Comparison of ENCODE assay signal across 8 mouse cellular contexts in genomic region chr8:94908847-94909246, GRCm38 (mm10). TPM values are rescaled to one million over a fixed set of nuclear protein-coding genes. Genes with fewer than 3 reads are reported as not detected.
A peak's percentile ranks its signal among the peaks of the same experiment; 100 is the strongest.
DNase-seq lines count a peak whose midpoint lies in the region; ATAC-seq lines count a peak whose summit lies in the region.

No protein-coding gene starts in this region.

- no peak for ATAC-seq in hindbrain, embryonic 12.5 days (ENCODE audit: low FRiP score)
- ATAC-seq in embryonic facial prominence, embryonic 15.5 days (ENCODE audit: insufficient number of reproducible peaks, low FRiP score, low TSS enrichment, low read depth) = no peak
- ATAC-seq in megakaryocyte progenitor cell, adult 5-6 weeks (replicated peaks; ENCODE audit: poor library complexity) = peak; percentile 86
- no peak for ATAC-seq in stomach, embryonic 16.5 days (ENCODE audit: insufficient read depth, low FRiP score)

- no peak overlapping the region for H3K4me3 ChIP-seq in hindbrain, embryonic 10.5 days
- no peak overlapping the region for H3K4me3 ChIP-seq in hindbrain, embryonic 12.5 days
- H3K4me3 ChIP-seq in embryonic facial prominence, embryonic 15.5 days (replicated peaks) = no peak overlapping the region
- H3K4me3 ChIP-seq in stomach, embryonic 16.5 days (replicated peaks; ENCODE audit: low read length) = no peak overlapping the region

- peaks cover 28% of the 10 kb centered on the region for H3K27me3 ChIP-seq in hindbrain, embryonic 10.5 days (ENCODE audit: insufficient read depth, poor library complexity, severe bottlenecking)
- peaks cover 28% of the 10 kb centered on the region for H3K27me3 ChIP-seq in hindbrain, embryonic 12.5 days
- no peaks in the 10 kb centered on the region for H3K27me3 ChIP-seq in embryonic facial prominence, embryonic 15.5 days
- H3K27me3 ChIP-seq in stomach, embryonic 16.5 days (ENCODE audit: control insufficient read depth, insufficient read depth, low read length) = no peaks in the 10 kb centered on the region

- H3K9me3 ChIP-seq in hindbrain, embryonic 10.5 days = no peaks in the 10 kb centered on the region
- no peaks in the 10 kb centered on the region for H3K9me3 ChIP-seq in hindbrain, embryonic 12.5 days (replicated peaks)
- H3K9me3 ChIP-seq in embryonic facial prominence, embryonic 15.5 days (replicated peaks) = no peaks in the 10 kb centered on the region
- no peaks in the 10 kb centered on the region for H3K9me3 ChIP-seq in stomach, embryonic 16.5 days (replicated peaks; ENCODE audit: control insufficient read depth, low read length)

- H3K9ac ChIP-seq in hindbrain, embryonic 12.5 days = no peak overlapping the region
- H3K9ac ChIP-seq in embryonic facial prominence, embryonic 15.5 days = no peak overlapping the region
- 0 out of 2 replicates have a peak overlapping the region, but pooled peaks have one; percentile 2 for H3K9ac ChIP-seq in stomach, embryonic 16.5 days (ENCODE audit: low read length)

- peak; percentile 84 for DNase-seq in hindbrain, embryonic 10.5 days (ENCODE audit: low spot score)
- DNase-seq in adrenal gland, postnatal 4 days (ENCODE audit: low spot score in 2 of 2) = peak; percentile 69 to 79
- peak; percentile 91 for DNase-seq in heart, postnatal 4 days
- DNase-seq in left cerebral cortex, adult 9 months (ENCODE audit: low spot score in 2 of 2) = peak; percentile 20 to 76

- no peak overlapping the region for H3K27ac ChIP-seq in hindbrain, embryonic 10.5 days
- no peak overlapping the region for H3K27ac ChIP-seq in hindbrain, embryonic 12.5 days
- 0 out of 2 replicates have a peak overlapping the region, but pooled peaks have one; percentile 11 for H3K27ac ChIP-seq in embryonic facial prominence, embryonic 15.5 days (replicated peaks)
- no peak overlapping the region for H3K27ac ChIP-seq in stomach, embryonic 16.5 days (ENCODE audit: low read length)

- 11% methylated on average over 4 of the region's 4 CpGs for WGBS in hindbrain, embryonic 10.5 days
- 7% methylated on average over 4 of the region's 4 CpGs for WGBS in hindbrain, embryonic 12.5 days
- 8% methylated on average over 4 of the region's 4 CpGs for WGBS in embryonic facial prominence, embryonic 15.5 days
- 16% methylated on average over 4 of the region's 4 CpGs for WGBS in stomach, embryonic 16.5 days

- no peak overlapping the region for H3K4me2 ChIP-seq in hindbrain, embryonic 12.5 days (replicated peaks)
- no peak overlapping the region for H3K4me2 ChIP-seq in embryonic facial prominence, embryonic 15.5 days (replicated peaks)
- H3K4me2 ChIP-seq in stomach, embryonic 16.5 days (ENCODE audit: low read depth, low read length) = no peak overlapping the region

- peaks cover 46% of the 10 kb centered on the region for H3K36me3 ChIP-seq in hindbrain, embryonic 10.5 days
- H3K36me3 ChIP-seq in hindbrain, embryonic 12.5 days = 0 out of 2 replicates have a peak, but pooled peaks cover 7% of the 10 kb centered on the region
- peaks cover 77% of the 10 kb centered on the region for H3K36me3 ChIP-seq in embryonic facial prominence, embryonic 15.5 days
- 0 out of 2 replicates have a peak, but pooled peaks cover 6% of the 10 kb centered on the region for H3K36me3 ChIP-seq in stomach, embryonic 16.5 days (ENCODE audit: control insufficient read depth, insufficient read depth, low read length)

- H3K4me1 ChIP-seq in hindbrain, embryonic 10.5 days (replicated peaks) = peaks cover 25% of the 10 kb centered on the region
- H3K4me1 ChIP-seq in hindbrain, embryonic 12.5 days = peaks cover 13% of the 10 kb centered on the region
- peaks cover 29% of the 10 kb centered on the region for H3K4me1 ChIP-seq in embryonic facial prominence, embryonic 15.5 days
- peaks cover 17% of the 10 kb centered on the region for H3K4me1 ChIP-seq in stomach, embryonic 16.5 days (ENCODE audit: control insufficient read depth, insufficient read depth, low read length)

RNA-seq across cellular contexts. Expression of gene Ccdc102a, which starts 9.1 kb away (rescaled TPM):
- 15.7 and 17.5 TPM in 2 replicates for polyA plus RNA-seq in hindbrain, embryonic 10.5 days (2016; fragmentation: Nextera tagmentation; extraction: Ambion mirVana)
- polyA plus RNA-seq in hindbrain, embryonic 12.5 days (2016; fragmentation: Nextera tagmentation; extraction: Ambion mirVana) = 30.8 and 30.9 TPM in 2 replicates
- 10 to 100 TPM; 13.3 to 14.0 TPM for total RNA-seq in adrenal gland, postnatal 4 days (2021)
- 42.3 and 44.6 TPM in 2 replicates for polyA plus RNA-seq in embryonic facial prominence, embryonic 15.5 days (2015; fragmentation: Nextera tagmentation; extraction: Ambion mirVana)
- 10 to 100 TPM; 18.1 to 19.4 TPM for total RNA-seq in heart, postnatal 4 days (2021)
- total RNA-seq in megakaryocyte progenitor cell, adult 5-6 weeks (2015) = 0.25 and 0.32 TPM in 2 replicates
- 1.2 and 1.3 TPM in 2 replicates for total RNA-seq in megakaryocyte progenitor cell, adult 5-6 weeks (2017)
- 10.9 and 14.8 TPM in 2 replicates for polyA plus RNA-seq in stomach, embryonic 16.5 days (2015; fragmentation: Nextera tagmentation; extraction: Ambion mirVana)

RNA-seq across cellular contexts. Expression of gene Adgrg5, which starts 14.6 kb away (rescaled TPM):
- 0.22 and 0.68 TPM in 2 replicates for polyA plus RNA-seq in hindbrain, embryonic 10.5 days (2016; fragmentation: Nextera tagmentation; extraction: Ambion mirVana)
- 0.12 TPM in 1 of 2 replicates, not detected in the other for polyA plus RNA-seq in hindbrain, embryonic 12.5 days (2016; fragmentation: Nextera tagmentation; extraction: Ambion mirVana)
- under 1 TPM; 0.28 to 0.42 TPM for total RNA-seq in adrenal gland, postnatal 4 days (2021)
- 0.07 and 0.08 TPM in 2 replicates for polyA plus RNA-seq in embryonic facial prominence, embryonic 15.5 days (2015; fragmentation: Nextera tagmentation; extraction: Ambion mirVana)
- total RNA-seq in heart, postnatal 4 days (2021) = under 1 TPM; 0.12 to 0.50 TPM
- total RNA-seq in megakaryocyte progenitor cell, adult 5-6 weeks (2015) = 0.17 TPM in 1 of 2 replicates, not detected in the other
- not detected in 2 replicates for total RNA-seq in megakaryocyte progenitor cell, adult 5-6 weeks (2017)
- polyA plus RNA-seq in stomach, embryonic 16.5 days (2015; fragmentation: Nextera tagmentation; extraction: Ambion mirVana) = 0.44 and 0.45 TPM in 2 replicates

RNA-seq across cellular contexts. Expression of gene Dok4, which starts 32.7 kb away (rescaled TPM):
- 14.6 and 16.9 TPM in 2 replicates for polyA plus RNA-seq in hindbrain, embryonic 10.5 days (2016; fragmentation: Nextera tagmentation; extraction: Ambion mirVana)
- 28.4 and 29.9 TPM in 2 replicates for polyA plus RNA-seq in hindbrain, embryonic 12.5 days (2016; fragmentation: Nextera tagmentation; extraction: Ambion mirVana)
- 10 to 100 TPM; 21.5 to 24.9 TPM for total RNA-seq in adrenal gland, postnatal 4 days (2021)
- polyA plus RNA-seq in embryonic facial prominence, embryonic 15.5 days (2015; fragmentation: Nextera tagmentation; extraction: Ambion mirVana) = 31.0 and 31.1 TPM in 2 replicates
- 10 to 100 TPM; 34.2 to 39.5 TPM for total RNA-seq in heart, postnatal 4 days (2021)
- total RNA-seq in megakaryocyte progenitor cell, adult 5-6 weeks (2015) = 0.49 TPM in 1 of 2 replicates, not detected in the other
- total RNA-seq in megakaryocyte progenitor cell, adult 5-6 weeks (2017) = 0.14 and 0.37 TPM in 2 replicates
- polyA plus RNA-seq in stomach, embryonic 16.5 days (2015; fragmentation: Nextera tagmentation; extraction: Ambion mirVana) = 28.8 and 29.5 TPM in 2 replicates

RNA-seq across cellular contexts. Expression of gene Polr2c, which starts 51.6 kb away (rescaled TPM):
- polyA plus RNA-seq in hindbrain, embryonic 10.5 days (2016; fragmentation: Nextera tagmentation; extraction: Ambion mirVana) = 154 and 169 TPM in 2 replicates
- polyA plus RNA-seq in hindbrain, embryonic 12.5 days (2016; fragmentation: Nextera tagmentation; extraction: Ambion mirVana) = 120 and 129 TPM in 2 replicates
- total RNA-seq in adrenal gland, postnatal 4 days (2021) = 10 to 100 TPM; 61.4 to 65.6 TPM
- polyA plus RNA-seq in embryonic facial prominence, embryonic 15.5 days (2015; fragmentation: Nextera tagmentation; extraction: Ambion mirVana) = 132 and 135 TPM in 2 replicates
- total RNA-seq in heart, postnatal 4 days (2021) = 10 to 100 TPM; 63.3 to 74.8 TPM
- total RNA-seq in megakaryocyte progenitor cell, adult 5-6 weeks (2015) = 64.3 and 66.4 TPM in 2 replicates
- total RNA-seq in megakaryocyte progenitor cell, adult 5-6 weeks (2017) = 55.2 and 65.0 TPM in 2 replicates
- 128 and 129 TPM in 2 replicates for polyA plus RNA-seq in stomach, embryonic 16.5 days (2015; fragmentation: Nextera tagmentation; extraction: Ambion mirVana)
